Mouse (Mus musculus) embryo, embryonic 11.5 days (tissue): Measurements from ENCODE around the gene Aox2.

Source experiments
- DNase-seq: peaks from one replicate; pipeline ENCODE4 v3.0.0-alpha.2; 2012; ENCODE audit warnings: low read depth, low spot score

Gene Aox2

DNA sequence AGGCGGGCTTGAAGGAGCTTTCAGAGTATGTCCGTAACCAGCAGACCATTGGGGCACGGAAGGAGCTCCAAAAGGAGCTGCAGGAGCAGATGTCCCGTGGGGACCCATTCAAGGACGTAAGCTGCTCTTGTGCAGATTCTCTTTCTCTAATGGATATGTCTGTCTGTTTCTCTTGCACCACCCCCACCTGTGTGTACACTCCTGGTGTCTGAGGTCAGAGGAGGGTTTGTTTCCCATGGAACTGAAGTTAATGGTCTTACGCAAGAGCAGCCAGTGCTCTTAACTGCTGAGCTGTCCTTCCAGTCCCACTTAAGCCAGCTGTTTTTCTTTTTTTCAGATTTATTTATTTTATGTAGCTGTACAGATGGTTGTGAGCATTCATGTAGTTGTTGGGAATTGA, 123.3 kb downstream of the Aox2 start:
- DNase-seq = no peak

DNA sequence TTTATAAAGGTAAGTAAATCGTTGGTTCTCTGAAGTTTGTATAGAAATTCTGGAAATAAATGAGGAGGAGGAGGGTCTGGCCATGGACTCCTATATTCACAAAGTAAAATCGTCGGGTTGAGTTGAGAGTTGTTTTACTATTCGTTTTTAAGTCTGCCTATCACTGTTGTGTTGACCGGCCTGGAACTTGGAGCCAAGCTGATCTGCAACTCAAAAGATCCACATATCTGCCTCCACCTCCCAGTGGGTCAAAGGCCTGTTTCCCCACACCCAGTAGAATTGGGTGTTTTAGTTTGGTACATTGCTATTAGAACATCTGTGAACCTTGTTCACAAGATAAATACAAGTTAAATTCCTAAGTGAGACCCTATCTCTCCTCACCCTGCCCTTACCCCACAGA, 125.6 kb downstream of the Aox2 start:
- DNase-seq = no peak

DNA sequence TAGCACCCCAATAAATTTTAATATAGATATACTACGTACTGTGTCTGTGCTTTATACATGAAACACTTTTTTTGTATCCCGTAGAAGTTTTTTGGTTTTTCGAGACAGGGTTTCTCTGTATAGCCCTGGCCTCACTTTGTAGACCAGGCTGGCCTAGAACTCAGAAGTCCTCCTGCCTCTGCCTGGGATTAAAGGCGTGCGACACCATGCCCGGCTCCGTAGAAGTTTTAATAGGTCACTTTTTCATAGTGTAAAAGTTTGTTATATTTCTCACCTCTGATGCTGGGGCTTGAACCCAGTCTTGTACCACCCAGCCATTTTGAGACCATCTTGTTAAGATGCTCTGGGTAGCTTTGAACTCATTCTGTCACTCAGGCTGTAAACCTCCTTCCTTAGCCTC, 129.2 kb downstream of the Aox2 start:
- no peak for DNase-seq

DNA sequence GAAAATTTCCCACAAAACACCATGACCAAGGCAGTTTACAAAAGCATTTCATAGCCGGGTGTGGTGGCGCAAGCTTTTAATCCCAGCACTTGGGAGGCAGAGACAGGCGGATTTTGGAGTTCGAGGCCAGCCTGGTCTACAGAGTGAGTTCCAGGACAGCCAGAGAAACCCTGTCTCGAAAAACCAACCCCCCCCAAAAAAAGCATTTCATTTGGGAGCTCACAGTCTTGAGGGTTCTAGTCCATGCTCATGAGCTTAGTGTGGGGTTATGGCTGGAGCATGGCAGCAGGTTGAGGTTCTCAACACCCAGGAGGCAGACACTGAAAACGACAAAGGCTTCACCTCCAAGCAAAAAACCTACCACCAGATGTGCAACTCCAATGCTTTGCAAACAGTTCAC, 130.0 kb downstream of the Aox2 start:
- no peak for DNase-seq

DNA sequence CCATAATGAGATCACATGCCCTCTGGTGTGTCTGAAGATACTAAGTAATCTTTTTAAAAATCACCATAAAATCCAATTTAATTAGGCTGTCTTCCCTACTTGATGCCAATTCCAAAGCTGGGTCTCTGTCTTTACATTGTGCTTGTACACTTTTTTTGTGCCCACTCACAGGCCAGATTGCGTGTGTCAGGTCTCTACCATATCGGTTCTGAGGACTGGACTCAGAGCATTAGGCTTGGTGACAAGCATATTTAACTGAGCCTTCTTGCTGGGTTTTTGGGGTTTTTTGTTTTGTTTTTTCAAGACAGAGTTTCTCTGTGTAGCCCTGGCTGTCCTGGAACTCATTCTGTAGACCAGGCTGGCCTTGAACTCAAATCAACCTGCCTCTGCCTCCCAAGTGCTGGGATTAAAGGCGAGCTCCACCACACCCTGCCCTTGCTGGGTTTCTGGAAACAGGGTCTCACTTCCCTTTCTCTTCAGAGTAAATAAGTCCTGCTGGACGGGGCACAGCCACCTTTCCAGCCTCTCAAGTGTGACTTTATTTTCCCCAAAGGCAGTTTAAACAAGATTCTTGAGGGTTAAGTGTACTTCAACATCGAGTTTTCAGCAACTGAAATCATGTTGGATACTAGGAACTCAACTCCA, 131.5 kb downstream of the Aox2 start:
- no peak for DNase-seq

DNA sequence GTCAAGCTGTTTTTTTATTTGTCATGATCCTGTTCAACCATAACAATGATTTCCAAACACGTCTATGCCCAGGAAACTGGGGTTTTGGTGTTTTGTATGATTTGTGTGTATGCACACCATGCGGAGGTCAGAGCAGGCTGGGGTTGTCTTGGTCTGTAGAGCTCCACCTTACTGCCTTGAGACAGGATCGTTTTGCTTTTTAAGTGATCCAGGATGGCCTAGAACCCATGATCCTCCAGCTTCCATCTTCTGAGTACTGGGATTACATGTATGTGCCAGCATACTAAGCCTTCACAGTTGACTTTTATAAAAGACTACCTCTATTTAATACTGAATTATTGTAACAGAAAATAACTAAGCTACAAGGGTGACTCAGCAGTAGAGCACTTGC, 132.1 kb downstream of the Aox2 start:
- DNase-seq = no peak

DNA sequence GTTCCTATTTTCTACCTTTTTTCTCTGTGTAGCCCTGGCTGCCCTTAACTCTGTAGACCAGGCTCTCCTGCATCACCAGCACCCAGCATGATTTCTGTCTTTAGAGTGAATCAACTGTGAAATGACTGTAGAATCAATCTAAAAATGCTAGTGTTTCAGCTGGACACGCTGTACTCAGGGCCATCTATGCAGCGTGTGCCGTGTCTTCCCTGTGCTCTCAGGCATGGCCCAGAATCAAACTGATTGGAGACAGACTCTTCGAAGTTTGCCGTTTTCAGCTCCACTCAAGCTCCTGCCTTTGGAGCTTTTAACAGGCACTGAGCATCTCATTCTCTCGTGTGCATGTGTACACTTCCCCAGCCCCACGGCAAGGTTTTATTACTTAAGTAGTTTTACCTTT, 132.7 kb downstream of the Aox2 start:
- DNase-seq = no peak

DNA sequence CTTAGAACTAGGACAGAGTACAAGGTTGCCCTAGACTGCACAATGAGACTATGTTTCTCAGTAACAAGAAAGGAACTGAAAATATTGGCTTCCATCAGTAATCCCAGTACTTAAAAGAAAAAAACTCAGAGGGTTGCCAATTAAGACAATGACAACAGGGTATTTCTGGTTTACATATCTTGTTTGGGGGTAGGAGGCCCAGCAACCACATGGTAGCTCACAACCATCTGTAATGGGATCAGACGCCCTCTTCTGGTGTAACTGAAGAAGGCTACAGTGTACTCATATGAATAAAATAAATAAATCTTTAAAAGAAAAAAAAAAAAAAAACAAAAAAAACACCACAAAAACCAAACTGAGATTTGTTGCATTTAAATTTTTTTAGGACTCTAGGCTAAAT, 137.3 kb downstream of the Aox2 start:
- no peak for DNase-seq

DNA sequence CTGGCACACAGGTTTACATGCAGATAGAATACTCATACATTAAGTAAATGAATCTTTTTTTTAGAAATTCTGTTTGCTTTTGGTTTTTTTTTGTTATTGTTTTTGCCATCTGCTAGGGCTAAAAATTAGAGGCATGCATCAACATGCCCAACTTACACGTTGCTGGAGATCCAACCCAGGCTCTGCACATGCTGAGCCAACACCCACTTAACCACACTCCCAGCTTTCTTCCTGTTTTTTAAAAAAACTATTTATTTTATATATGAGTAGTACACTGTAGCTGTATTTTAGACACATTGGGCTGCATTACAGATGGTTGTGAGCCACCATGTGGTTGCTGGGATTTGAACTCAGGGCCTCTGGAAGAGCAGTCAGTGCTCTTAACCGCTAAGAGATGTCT, 137.9 kb downstream of the Aox2 start:
- DNase-seq = no peak

DNA sequence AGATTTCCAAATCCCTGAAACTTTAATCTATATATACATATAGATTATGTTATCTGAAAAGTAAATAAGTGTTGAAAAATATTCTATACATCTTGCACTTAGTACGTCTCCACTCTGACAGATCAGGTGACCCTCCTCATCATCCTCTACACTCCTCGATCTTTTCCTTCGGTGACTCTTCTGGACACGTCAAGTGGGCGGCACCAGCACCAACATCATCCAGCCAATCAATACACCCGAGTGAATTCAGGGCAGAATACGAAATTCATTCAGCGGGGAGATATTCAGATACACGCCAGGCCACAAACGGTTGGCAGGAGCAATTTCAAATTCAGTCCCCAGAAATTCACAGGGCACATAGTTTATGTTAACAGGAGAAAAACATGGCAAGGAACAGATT, 141.9 kb downstream of the Aox2 start:
- no peak for DNase-seq

DNA sequence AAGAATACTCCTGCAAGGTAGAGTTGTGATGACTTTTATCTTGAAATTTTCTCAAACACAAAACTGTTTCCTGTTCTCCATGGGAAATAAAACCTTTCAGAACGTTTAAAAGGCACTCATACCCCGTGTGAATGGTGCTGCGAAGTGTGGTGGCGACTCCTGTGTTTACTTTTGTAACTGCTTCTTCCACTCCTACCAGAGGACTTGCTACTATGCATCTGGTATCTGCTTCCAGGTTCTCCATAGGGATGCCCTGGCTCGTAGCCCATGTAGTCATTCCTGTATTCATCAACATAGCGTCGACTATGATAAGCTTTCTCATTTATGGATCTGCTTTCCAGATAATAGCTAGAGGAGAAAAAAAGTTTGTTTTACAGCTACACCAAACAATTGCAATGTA, 142.8 kb downstream of the Aox2 start:
- DNase-seq = no peak

DNA sequence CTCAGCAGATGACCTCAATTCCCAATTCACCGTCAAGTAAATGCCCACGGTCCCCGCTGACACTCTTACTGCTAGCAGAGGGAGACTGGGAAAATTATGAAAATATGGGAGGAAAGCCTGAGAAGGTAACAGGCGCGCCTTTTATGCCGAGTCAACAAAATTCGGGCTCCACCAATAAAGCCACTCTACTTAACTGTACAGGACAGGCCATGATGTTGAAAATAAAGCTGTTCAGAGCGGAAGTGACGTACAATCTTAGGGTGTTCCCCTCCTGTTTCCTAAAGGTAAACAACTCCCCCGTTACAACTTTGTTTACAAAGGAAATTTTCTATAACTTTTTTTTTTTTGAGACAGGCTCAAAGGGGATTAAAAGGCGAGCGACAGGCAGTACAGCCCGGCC, 144.8 kb downstream of the Aox2 start:
- DNase-seq = peak; percentile 38

DNA sequence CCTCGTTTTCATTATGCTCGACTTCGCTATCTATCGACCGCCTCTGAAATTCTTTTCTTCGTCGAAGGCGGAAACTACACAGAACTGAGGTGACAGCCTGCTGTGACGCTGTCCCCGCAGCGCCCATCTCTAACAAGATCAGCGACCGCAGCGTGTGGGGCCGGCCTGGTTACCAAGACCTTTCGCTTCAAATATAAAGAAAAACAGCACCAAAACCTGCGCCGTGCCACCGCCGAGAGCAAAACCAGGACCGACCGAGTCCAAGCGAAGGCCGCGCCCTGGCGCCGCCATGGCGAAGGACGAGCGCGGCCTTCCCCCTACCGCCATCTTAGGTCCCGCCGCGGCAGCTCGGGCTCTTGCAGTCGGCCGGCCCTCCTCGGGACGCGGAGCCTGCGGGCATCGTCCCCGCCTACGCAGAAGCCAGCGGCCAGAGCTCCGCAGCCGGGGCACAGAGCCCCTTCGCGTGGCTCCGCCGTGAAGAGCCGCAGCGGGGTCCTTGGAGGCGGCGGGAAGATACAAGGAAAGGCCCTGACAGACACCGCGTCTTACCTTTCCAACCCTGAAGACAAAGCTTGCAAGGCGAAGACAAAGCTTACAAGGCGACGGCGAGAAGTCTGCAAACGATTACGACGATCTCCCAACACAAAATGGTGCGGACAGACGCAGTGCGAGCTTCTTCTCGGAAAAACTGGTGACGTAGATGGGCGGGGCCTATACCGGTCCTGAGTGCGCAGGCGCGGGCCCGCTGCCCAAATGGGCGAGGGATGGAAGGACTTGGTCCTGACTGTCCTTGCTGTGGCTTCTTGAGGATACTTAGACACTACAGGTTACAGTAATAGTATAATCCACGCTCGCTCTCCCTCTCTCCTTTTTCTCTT, 145.5 kb downstream of the Aox2 start, which contains the start of gene Clk1:
Clk1 (minus strand) TSS at position 696 of the 878 bp plus-strand sequence.
- DNase-seq = peak; percentile 91

DNA sequence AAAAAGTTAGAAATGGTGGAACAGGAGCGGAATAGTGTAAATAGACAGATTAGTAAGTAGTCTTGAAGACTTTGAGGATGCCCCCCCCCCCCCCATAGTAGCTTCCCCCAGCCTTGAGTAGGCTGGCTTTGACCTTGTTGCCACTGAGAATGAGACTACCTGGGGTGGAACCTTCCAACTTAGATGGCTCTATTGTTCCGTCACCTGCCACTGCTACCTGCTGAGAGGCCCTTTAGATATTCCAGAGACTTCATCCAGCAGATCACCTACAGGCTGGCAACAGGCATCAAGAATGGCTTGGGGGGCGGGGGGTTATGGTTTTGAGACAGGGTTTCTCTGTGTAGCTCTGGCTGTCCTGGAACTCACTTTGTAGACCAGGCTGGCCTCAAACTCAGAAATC, 146.4 kb downstream of the Aox2 start:
- no peak for DNase-seq
